Mouse (Mus musculus) cerebellum, adult (tissue): Measurements from ENCODE around the gene Ptprcap.

Source experiments
- ATAC-seq: cut with Nextera tagmentation; 2 replicates; pipeline ENCODE4 v1.9.2; 2017; ENCODE audit warnings: mild to moderate bottlenecking, moderate library complexity, mixed read lengths; ENCODE audit not compliant: insufficient number of reproducible peaks, low FRiP score, low TSS enrichment

Ptprcap gene

DNA sequence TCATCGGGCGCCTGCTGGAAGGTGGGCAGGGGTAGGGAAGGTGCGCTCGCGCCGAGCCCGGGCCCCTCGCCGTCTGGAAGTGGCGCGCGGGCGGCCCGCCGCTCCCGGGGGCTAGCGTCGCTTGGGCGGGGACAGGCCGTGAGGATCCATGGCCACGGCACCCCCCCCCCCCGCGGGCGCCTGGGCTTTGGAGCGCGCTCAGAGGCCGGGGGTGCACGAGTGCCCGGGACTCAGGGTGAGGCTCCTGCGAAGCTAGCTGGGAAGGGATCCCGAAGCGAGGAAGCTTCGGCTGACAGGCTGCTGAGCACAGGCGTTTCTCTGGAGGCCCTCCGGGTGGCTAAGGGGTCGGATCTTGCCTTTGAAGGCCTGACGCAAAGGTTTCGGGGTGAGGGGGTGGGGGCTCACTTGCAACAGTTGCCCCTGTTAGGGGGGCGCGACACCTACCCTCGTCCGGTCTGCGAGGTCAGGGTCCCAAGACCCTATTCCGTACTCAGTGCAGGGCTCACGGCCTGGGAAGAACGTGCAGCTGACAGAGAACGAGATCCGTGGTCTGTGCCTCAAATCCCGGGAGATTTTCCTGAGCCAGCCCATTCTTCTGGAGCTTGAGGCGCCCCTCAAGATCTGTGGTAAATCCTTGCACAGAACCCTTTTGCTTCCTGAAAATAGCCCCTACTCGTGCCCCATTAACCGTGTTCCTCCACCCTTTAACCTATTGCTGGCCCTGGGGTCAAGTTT, 39.0 kb downstream of the Ptprcap start:
- ATAC-seq = no peak

- no peak for ATAC-seq
Measured at GRCm38 (mm10) chr19:4193129-4193528, 39.7 kb downstream of the Ptprcap start.

DNA sequence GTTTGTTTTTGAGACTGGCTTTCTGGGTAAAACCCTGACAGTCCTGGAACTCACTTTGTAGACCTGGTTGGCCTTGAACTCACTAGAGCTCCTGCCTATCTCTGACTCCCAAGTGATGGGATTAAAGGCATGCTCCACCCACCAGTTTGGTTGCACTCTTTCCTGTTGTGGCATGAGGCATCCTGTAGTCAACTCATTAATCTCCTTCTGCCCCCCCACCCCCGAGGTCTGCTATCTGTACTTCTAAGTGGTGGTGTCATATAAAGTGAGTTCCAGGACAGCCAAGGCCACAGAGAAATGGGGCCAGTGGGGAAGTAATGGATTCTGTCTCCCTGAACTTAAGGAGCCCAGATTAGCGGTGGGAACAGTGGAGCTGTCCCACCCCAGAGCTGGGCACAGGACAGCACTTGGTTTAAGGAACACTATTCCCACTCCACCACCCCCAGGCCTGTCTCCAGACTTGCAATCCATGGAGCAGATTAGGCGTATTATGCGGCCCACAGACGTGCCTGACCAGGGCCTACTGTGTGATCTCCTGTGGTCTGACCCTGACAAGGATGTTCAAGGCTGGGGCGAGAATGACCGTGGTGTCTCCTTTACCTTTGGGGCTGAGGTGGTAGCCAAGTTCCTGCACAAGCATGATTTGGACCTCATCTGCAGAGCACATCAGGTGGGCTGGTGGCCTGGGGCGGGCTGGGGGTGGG, 40.8 kb downstream of the Ptprcap start:
- ATAC-seq = no peak

- no peak for ATAC-seq
Measured at GRCm38 (mm10) chr19:4194776-4195650, 41.6 kb downstream of the Ptprcap start.

DNA sequence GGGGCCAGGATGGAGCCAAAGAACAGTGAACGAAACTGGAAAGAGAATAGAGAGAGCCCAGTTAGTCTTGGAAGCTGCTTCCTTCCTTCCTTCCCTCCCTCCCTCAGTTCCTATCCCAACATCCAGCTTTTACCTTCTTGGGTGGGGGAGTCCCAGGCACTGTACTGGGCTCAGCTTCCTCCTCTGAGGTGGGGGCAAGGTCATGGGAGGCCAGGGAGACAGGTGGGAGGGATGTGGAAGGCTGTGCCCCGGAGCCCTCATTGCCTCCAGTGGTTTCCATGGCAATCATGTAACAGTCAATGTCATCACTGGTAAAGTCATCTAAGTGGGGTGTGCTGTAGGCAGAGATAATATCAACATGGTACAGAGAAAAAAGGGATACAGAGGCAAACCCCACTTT, 42.6 kb downstream of the Ptprcap start:
- no peak for ATAC-seq

- no peak for ATAC-seq
Measured at GRCm38 (mm10) chr19:4196548-4196947, 43.1 kb downstream of the Ptprcap start.

GRCm38 (mm10) chr19:4197180-4197579, 43.8 kb downstream of the Ptprcap start:
- no peak for ATAC-seq

DNA sequence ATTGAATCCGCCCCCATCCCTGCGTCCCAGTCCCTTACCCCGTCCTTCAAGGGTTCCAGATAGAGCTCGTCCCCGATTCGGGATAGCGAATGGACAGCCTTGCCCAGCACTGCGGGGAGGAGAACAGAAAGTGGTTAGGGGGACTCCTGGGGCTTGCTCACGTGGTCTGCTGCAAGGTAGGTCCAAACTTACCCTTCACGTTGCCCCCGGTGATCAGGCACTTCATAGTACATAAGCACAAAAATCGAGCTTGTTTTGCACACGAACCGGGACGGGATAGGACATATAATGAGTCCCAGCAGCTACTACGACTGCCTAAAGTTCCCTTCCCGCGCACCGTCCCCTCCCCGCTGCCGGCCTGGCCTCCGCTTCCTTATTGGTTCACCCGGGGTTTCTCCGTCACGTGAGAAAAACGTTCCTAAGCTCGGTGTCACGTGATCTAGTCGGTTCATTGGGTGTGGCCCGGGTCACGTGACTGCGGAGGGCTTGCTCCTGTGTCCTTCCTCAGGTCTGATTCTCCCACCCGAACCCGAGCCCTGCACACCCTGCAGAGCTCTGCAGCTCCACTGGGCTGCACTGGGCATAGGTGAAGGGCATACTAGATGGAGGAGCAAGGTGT, 48.0 kb downstream of the Ptprcap start, which contains the start of gene Rad9a:
Rad9a (minus strand) TSS at position 372 of the 619 bp plus-strand sequence.
- ATAC-seq = peak; percentile 75; the same call in 1 of the 2 replicates

DNA sequence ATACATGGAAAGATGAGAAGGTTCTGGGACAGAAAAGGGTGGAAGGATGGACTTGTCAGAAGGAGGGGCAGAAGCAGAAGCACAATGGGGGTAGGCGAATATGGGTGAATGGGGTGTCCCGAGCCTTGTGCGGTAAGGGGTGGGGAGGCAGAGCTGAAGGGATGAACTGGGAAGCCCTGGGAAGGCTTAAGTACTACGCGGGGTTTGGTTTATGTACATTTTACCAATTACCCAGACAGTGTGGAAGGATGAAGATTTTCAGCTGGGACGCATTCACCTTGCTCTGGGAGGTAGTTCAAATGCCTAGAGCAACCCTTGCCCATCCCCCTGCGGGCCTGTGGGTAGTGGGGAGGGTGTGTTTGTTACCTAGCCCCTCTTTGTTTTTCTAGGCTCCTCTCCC, 48.7 kb downstream of the Ptprcap start:
- ATAC-seq = no peak

DNA sequence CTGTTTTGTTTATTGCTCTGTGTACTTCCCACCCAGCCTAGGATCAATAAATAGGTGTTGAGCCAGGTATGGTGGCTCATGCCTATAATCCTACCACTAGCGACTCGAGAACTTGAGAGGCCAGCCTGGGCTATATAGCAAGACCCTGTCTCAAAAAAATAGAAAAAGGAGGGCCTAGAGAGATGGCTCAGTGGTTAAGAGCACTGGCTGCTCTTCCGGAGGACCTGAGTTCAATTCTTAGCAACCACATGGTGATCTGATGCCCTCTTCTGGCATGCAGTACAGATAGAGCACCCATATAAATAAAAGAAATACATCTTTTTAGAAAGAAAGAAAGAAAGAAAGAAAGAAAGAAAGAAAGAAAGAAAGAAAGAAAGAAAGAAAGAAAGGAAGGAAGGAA, 49.7 kb downstream of the Ptprcap start:
- ATAC-seq = no peak

- ATAC-seq = no peak
Measured at GRCm38 (mm10) chr19:4203604-4204326, 50.4 kb downstream of the Ptprcap start.

- no peak for ATAC-seq
Measured at GRCm38 (mm10) chr19:4204889-4205288, 51.5 kb downstream of the Ptprcap start.
